ENCODE assay signal across 8 mouse cellular contexts in genomic region chr17:35665957-35666515, GRCm38 (mm10). TPM values are rescaled to one million over a fixed set of nuclear protein-coding genes. Genes with fewer than 3 reads are reported as not detected.
DNase-seq lines count a peak whose midpoint lies in the region; ATAC-seq and TF ChIP-seq lines count a peak whose summit lies in the region.

No protein-coding gene starts in this region.

- 74% methylated on average over 17 of the region's 17 CpGs for WGBS in bone marrow, adult 2 months
- WGBS in lung, embryonic 14.5 days = 68% methylated on average over 17 of the region's 17 CpGs
- 80% methylated on average over 17 of the region's 17 CpGs for WGBS in thymus, adult 2 months

- no peak for TF ChIP-seq POLR2A in bone marrow, adult 2 months (IDR thresholded peaks at IDR 0.05; ENCODE audit: borderline replicate concordance, control insufficient read depth, low read depth, low read length)
- no peak for TF ChIP-seq POLR2A in thymus, adult 2 months (IDR thresholded peaks at IDR 0.05; ENCODE audit: control insufficient read depth, extremely low read depth, insufficient read depth, low read length, poor library complexity)

- DNase-seq in gastrocnemius, adult 2 months = no peak
- DNase-seq in gastrocnemius, postnatal 10 days = no peak
- DNase-seq in B cell, adult 2 months = peak; percentile 27 to 37
- DNase-seq in kidney, adult 18-20 months = peak; percentile 38
- DNase-seq in lung, embryonic 14.5 days = peak; percentile 70
- DNase-seq in thymus, adult 2 months = peak; percentile 62
- no peak for DNase-seq in layer of hippocampus, postnatal 25 days (ENCODE audit: extremely low spot score in 1 of 2, low spot score in 1 of 2)

- peak overlapping the region; percentile 84 for H3K9ac ChIP-seq in lung, embryonic 14.5 days

- no peaks in the 10 kb centered on the region for H3K27me3 ChIP-seq in lung, embryonic 14.5 days (ENCODE audit: insufficient read depth, low read length)
- no peaks in the 10 kb centered on the region for H3K27me3 ChIP-seq in thymus, adult 2 months (ENCODE audit: control insufficient read depth, insufficient read depth, low read length)

- no peaks in the 10 kb centered on the region; the same call in 1 of the 2 replicates for H3K4me1 ChIP-seq in bone marrow, adult 2 months (ENCODE audit: control insufficient read depth, insufficient read depth, low read length)
- 0 out of 2 replicates have a peak, but pooled peaks cover 4% of the 10 kb centered on the region for H3K4me1 ChIP-seq in lung, embryonic 14.5 days (ENCODE audit: insufficient read depth)
- peaks cover 41% of the 10 kb centered on the region for H3K4me1 ChIP-seq in thymus, adult 2 months (replicated peaks; ENCODE audit: control insufficient read depth, insufficient read depth, low read length)

- H3K4me2 ChIP-seq in lung, embryonic 14.5 days = peak overlapping the region; percentile 95

- H3K36me3 ChIP-seq in lung, embryonic 14.5 days (ENCODE audit: insufficient read depth) = peaks cover 42% of the 10 kb centered on the region
- peaks cover 16% of the 10 kb centered on the region for H3K36me3 ChIP-seq in thymus, adult 2 months (ENCODE audit: control insufficient read depth, insufficient read depth, low read length)

- H3K4me3 ChIP-seq in gastrocnemius, adult 2 months = no peak overlapping the region
- no peak overlapping the region for H3K4me3 ChIP-seq in bone marrow, adult 2 months (replicated peaks; ENCODE audit: control insufficient read depth, low read depth, low read length)
- no peak overlapping the region; the same call in 1 of the 2 replicates for H3K4me3 ChIP-seq in lung, embryonic 14.5 days (ENCODE audit: low read depth, low read length)
- no peak overlapping the region for H3K4me3 ChIP-seq in thymus, adult 2 months (ENCODE audit: control insufficient read depth, insufficient read depth, low read length)

- intact Hi-C loops in gastrocnemius, adult 2 months (cut with DNase I) = no loop called here

- no peaks in the 10 kb centered on the region for H3K9me3 ChIP-seq in lung, embryonic 14.5 days (ENCODE audit: low read depth, low read length)

- H3K27ac ChIP-seq in gastrocnemius, adult 2 months = no peak overlapping the region
- no peak overlapping the region for H3K27ac ChIP-seq in bone marrow, adult 2 months (ENCODE audit: control insufficient read depth, insufficient read depth, low read depth, low read length, poor library complexity)
- H3K27ac ChIP-seq in lung, embryonic 14.5 days (ENCODE audit: low read depth) = no peak overlapping the region
- no peak overlapping the region for H3K27ac ChIP-seq in thymus, adult 2 months (ENCODE audit: control insufficient read depth, insufficient read depth, low read length)

- peak; percentile 26; the same call in 1 of the 2 replicates for ATAC-seq in lung, embryonic 14.5 days (ENCODE audit: insufficient read depth)

- TF ChIP-seq CTCF in gastrocnemius, adult 2 months (IDR thresholded peaks at IDR 0.05) = peak; percentile 33
- peak; percentile 54; the same call in 1 of the 2 replicates for TF ChIP-seq CTCF in bone marrow, adult 2 months (IDR thresholded peaks at IDR 0.05; ENCODE audit: control insufficient read depth, insufficient read depth, low read length)
- peak; percentile 76 for TF ChIP-seq CTCF in lung, embryonic 14.5 days (IDR thresholded peaks at IDR 0.05; ENCODE audit: low read depth)
- TF ChIP-seq CTCF in thymus, adult 2 months (IDR thresholded peaks at IDR 0.05; ENCODE audit: borderline replicate concordance, control insufficient read depth, extremely low read depth, insufficient read depth, low read length, poor library complexity) = 0 out of 2 replicates have a peak, but pooled peaks have one; percentile 32

RNA-seq across cellular contexts. Expression of gene Vars2, which starts 1.4 kb away (rescaled TPM):
- 10 to 100 TPM; 12.8 to 16.8 TPM for total RNA-seq in gastrocnemius, adult 2 months (2021)
- total RNA-seq in gastrocnemius, postnatal 10 days (2021) = 10 to 100 TPM; 17.0 to 24.0 TPM
- polyA plus RNA-seq in bone marrow, adult 2 months (2011; ENCODE audit: insufficient read depth, insufficient read length, low replicate concordance, missing spikeins) = 13.1 and 25.0 TPM in 2 replicates
- polyA plus RNA-seq in lung, embryonic 14.5 days (2014; fragmentation: Nextera tagmentation; extraction: Ambion mirVana) = 22.4 and 24.1 TPM in 2 replicates
- 153 and 171 TPM in 2 replicates for polyA plus RNA-seq in thymus, adult 2 months (2012; rRNA removed)
- 10 to 100 TPM; 33.7 to 42.0 TPM for total RNA-seq in layer of hippocampus, postnatal 25 days (2021)

RNA-seq across cellular contexts. Expression of gene Gtf2h4, which starts 7.5 kb away (rescaled TPM):
- total RNA-seq in gastrocnemius, adult 2 months (2021) = 10 to 100 TPM; 18.1 to 24.2 TPM
- 10 to 100 TPM; 18.2 to 20.5 TPM for total RNA-seq in gastrocnemius, postnatal 10 days (2021)
- polyA plus RNA-seq in bone marrow, adult 2 months (2011; ENCODE audit: insufficient read depth, insufficient read length, low replicate concordance, missing spikeins) = 12.5 and 21.1 TPM in 2 replicates
- polyA plus RNA-seq in lung, embryonic 14.5 days (2014; fragmentation: Nextera tagmentation; extraction: Ambion mirVana) = 47.4 and 49.3 TPM in 2 replicates
- polyA plus RNA-seq in thymus, adult 2 months (2012; rRNA removed) = 317 and 352 TPM in 2 replicates
- total RNA-seq in layer of hippocampus, postnatal 25 days (2021) = 10 to 100 TPM; 30.2 to 33.7 TPM

RNA-seq across cellular contexts. Expression of gene Mucl3, which starts 22.5 kb away (rescaled TPM):
- not detected for total RNA-seq in gastrocnemius, adult 2 months (2021)
- total RNA-seq in gastrocnemius, postnatal 10 days (2021) = not detected
- polyA plus RNA-seq in bone marrow, adult 2 months (2011; ENCODE audit: insufficient read depth, insufficient read length, low replicate concordance, missing spikeins) = not detected in 2 replicates
- polyA plus RNA-seq in lung, embryonic 14.5 days (2014; fragmentation: Nextera tagmentation; extraction: Ambion mirVana) = 1.0 and 1.4 TPM in 2 replicates
- 0.05 and 0.11 TPM in 2 replicates for polyA plus RNA-seq in thymus, adult 2 months (2012; rRNA removed)
- not detected for total RNA-seq in layer of hippocampus, postnatal 25 days (2021)

RNA-seq across cellular contexts. Expression of gene Ddr1, which starts 38.4 kb away (rescaled TPM):
- total RNA-seq in gastrocnemius, adult 2 months (2021) = 10 to 100 TPM; 13.4 to 15.9 TPM
- total RNA-seq in gastrocnemius, postnatal 10 days (2021) = 10 to 100 TPM; 35.2 to 42.8 TPM
- polyA plus RNA-seq in bone marrow, adult 2 months (2011; ENCODE audit: insufficient read depth, insufficient read length, low replicate concordance, missing spikeins) = 2.4 and 6.0 TPM in 2 replicates
- 32.9 and 38.2 TPM in 2 replicates for polyA plus RNA-seq in lung, embryonic 14.5 days (2014; fragmentation: Nextera tagmentation; extraction: Ambion mirVana)
- polyA plus RNA-seq in thymus, adult 2 months (2012; rRNA removed) = 33.6 and 43.6 TPM in 2 replicates
- total RNA-seq in layer of hippocampus, postnatal 25 days (2021) = 10 to 100 TPM; 78.5 to 82.0 TPM

RNA-seq across cellular contexts. Expression of gene Gm9573, which starts 39.6 kb away (rescaled TPM):
- total RNA-seq in gastrocnemius, adult 2 months (2021) = not detected
- not detected for total RNA-seq in gastrocnemius, postnatal 10 days (2021)
- not detected in 2 replicates for polyA plus RNA-seq in bone marrow, adult 2 months (2011; ENCODE audit: insufficient read depth, insufficient read length, low replicate concordance, missing spikeins)
- polyA plus RNA-seq in lung, embryonic 14.5 days (2014; fragmentation: Nextera tagmentation; extraction: Ambion mirVana) = not detected in 2 replicates
- polyA plus RNA-seq in thymus, adult 2 months (2012; rRNA removed) = 0.09 and 0.23 TPM in 2 replicates
- not detected for total RNA-seq in layer of hippocampus, postnatal 25 days (2021)

Comparison
In these comparisons a context has a peak if more than half of its experiments do, and no peak if none do; other contexts are left out.
1. DNase-seq: peak in B cell, adult 2 months (2 of 2), kidney, adult 18-20 months (single experiment), lung, embryonic 14.5 days (single experiment) and thymus, adult 2 months (single experiment); none in gastrocnemius, adult 2 months (single experiment), gastrocnemius, postnatal 10 days (single experiment) and layer of hippocampus, postnatal 25 days (0 of 2).
2. Peak in every context shown above with its lines, with median percentiles within 50 percentile points of each other: CTCF ChIP-seq.